Mouse (Mus musculus): ENCODE results near the gene Trak2. TPM values are rescaled to one million over a fixed set of nuclear protein-coding genes. Genes with fewer than 3 reads are reported as not detected.

Trak2 gene
- polyA plus RNA-seq (2015; fragmentation: Nextera tagmentation; extraction: Ambion mirVana) = 14.1 and 16.2 TPM in 2 replicates

DNA sequence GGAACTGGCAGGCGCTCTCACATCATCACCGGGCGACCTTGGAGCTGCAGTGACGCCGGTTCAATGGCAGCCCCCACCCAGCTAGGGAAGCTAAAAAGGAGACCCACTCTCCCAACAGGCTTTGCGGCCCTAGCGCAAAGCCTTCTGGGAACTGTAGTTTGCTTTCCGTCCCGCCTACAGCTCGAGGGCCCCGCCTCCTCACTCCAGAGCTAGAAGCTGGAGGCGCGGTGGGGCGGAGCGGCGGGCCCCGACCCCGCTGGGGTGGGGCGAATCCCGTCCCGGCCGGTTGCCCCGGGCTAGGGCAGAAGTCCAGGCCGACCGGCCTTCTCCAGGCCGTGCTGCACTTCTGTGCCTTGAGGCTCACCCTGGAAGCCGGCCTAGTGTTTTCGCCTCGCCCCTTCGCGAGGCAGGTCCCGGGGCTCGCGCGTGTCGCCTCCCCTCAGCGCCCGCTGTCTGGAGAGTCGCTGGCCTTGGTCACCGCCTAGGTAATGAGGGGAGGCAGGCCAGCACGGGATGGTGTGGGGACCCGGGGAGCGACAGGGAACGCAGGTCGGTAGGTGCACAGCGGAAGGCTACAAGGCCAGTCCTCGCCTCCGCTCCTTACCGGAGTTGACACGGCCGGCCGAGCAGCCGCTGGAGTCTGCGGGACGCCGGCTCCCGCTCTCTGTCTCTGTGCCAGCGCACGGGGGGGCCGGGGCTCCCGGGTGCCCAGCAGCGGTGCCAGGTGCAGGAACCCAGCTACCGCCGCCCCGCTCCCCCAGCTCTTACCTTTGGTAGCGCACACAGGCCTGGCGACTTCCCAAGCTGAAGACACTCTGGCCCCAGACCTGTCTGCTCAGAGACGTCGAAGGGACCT lies at the start of gene Trak2, which contains the start of gene Stradb:
TSS of gene Trak2 (minus strand) at position 65 of the 856 bp plus-strand sequence.
TSS of gene Stradb (plus strand) at position 157 of the 856 bp plus-strand sequence.
- ATAC-seq (replicated peaks; ENCODE audit: low FRiP score, low read depth) (peak; percentile 98), DNase-seq (ENCODE audit: low spot score) (peak; percentile 98)
- peak within 1 kb of the TSS; percentile 94 for H3K4me3 ChIP-seq (replicated peaks; ENCODE audit: low read depth, low read length)
- TF ChIP-seq CTCF (IDR thresholded peaks at IDR 0.05; ENCODE audit: low read depth) = no peak
- H3K9ac ChIP-seq (ENCODE audit: low read depth, low read length) = peak within 1 kb of the TSS; percentile 88
- no peaks in the 10 kb centered on the region for H3K36me3 ChIP-seq (ENCODE audit: insufficient read depth, low read length)
- no peaks in the 10 kb centered on the region for H3K27me3 ChIP-seq (ENCODE audit: insufficient read depth, low read length)
- no peaks in the 10 kb centered on the region for H3K9me3 ChIP-seq (replicated peaks; ENCODE audit: low read length)
- peak within 1 kb of the TSS; percentile 97 for H3K27ac ChIP-seq
- WGBS = under 1% methylated on average over 64 of the region's 69 CpGs
- H3K4me2 ChIP-seq (ENCODE audit: low read length) = peak within 1 kb of the TSS; percentile 80
- H3K4me1 ChIP-seq (replicated peaks; ENCODE audit: insufficient read depth, low read length) = peaks cover 12% of the 10 kb centered on the region

GRCm38 (mm10) chr1:59021556-59021955 lies 48.3 kb upstream of the Trak2 start:
- no peak overlapping the region for H3K4me2 ChIP-seq (ENCODE audit: low read length)
- H3K36me3 ChIP-seq (ENCODE audit: insufficient read depth, low read length) = no peaks in the 10 kb centered on the region
- H3K4me3 ChIP-seq (replicated peaks; ENCODE audit: low read depth, low read length) = no peak overlapping the region
- WGBS = 66% methylated on average over 3 of the region's 3 CpGs
- DNase-seq (ENCODE audit: low spot score) (no peak), ATAC-seq (replicated peaks; ENCODE audit: low FRiP score, low read depth) (no peak)
- TF ChIP-seq CTCF (IDR thresholded peaks at IDR 0.05; ENCODE audit: low read depth) = no peak
- H3K27ac ChIP-seq = no peak overlapping the region
- no peaks in the 10 kb centered on the region for H3K4me1 ChIP-seq (replicated peaks; ENCODE audit: insufficient read depth, low read length)
- no peaks in the 10 kb centered on the region for H3K9me3 ChIP-seq (replicated peaks; ENCODE audit: low read length)
- H3K9ac ChIP-seq (ENCODE audit: low read depth, low read length) = no peak overlapping the region
- H3K27me3 ChIP-seq (ENCODE audit: insufficient read depth, low read length) = no peaks in the 10 kb centered on the region

- H3K9ac ChIP-seq (ENCODE audit: low read depth, low read length) = no peak overlapping the region
- no peaks in the 10 kb centered on the region for H3K27me3 ChIP-seq (ENCODE audit: insufficient read depth, low read length)
- H3K4me2 ChIP-seq (ENCODE audit: low read length) = no peak overlapping the region
- peak; percentile 74 for DNase-seq (ENCODE audit: low spot score)
- no peak overlapping the region for H3K4me3 ChIP-seq (replicated peaks; ENCODE audit: low read depth, low read length)
- H3K4me1 ChIP-seq (replicated peaks; ENCODE audit: insufficient read depth, low read length) = no peaks in the 10 kb centered on the region
- WGBS = 27% methylated on average over 4 of the region's 4 CpGs
- peak; percentile 60 for TF ChIP-seq CTCF (IDR thresholded peaks at IDR 0.05; ENCODE audit: low read depth)
- H3K36me3 ChIP-seq (ENCODE audit: insufficient read depth, low read length) = no peaks in the 10 kb centered on the region
- no peak for ATAC-seq (replicated peaks; ENCODE audit: low FRiP score, low read depth)
- H3K27ac ChIP-seq = no peak overlapping the region
- no peaks in the 10 kb centered on the region for H3K9me3 ChIP-seq (replicated peaks; ENCODE audit: low read length)
These were observed 36.0 kb upstream of the Trak2 start for GRCm38 (mm10) chr1:59009250-59009649.

DNA sequence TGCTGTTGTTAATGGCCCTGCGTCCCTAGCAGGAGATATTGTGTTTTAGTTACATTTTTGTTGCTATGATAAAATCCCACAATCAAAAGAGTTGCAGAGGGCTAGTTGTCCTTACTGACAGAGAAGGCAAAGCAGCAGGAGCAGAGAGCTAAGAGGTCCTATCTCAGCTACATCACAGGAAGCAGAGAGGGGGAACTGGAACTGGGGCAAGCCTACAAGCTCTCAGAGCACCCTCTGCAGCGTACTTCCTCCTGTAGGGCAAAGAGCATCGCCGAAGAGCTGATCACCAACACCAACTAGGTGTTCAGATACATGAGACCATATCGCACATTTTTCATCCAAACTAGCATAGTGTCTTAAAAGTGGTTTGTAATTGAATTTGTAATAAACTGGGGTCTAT lies 22.1 kb upstream of the Trak2 start:
- Histone ChIP-seq H3K9ac (ENCODE audit: low read depth, low read length) (no peak overlapping the region), H3K27ac (no peak overlapping the region), H3K27me3 (ENCODE audit: insufficient read depth, low read length) (no peaks in the 10 kb centered on the region), H3K36me3 (ENCODE audit: insufficient read depth, low read length) (peaks cover 18% of the 10 kb centered on the region), H3K4me1 (replicated peaks; ENCODE audit: insufficient read depth, low read length) (no peaks in the 10 kb centered on the region), H3K4me3 (replicated peaks; ENCODE audit: low read depth, low read length) (no peak overlapping the region), H3K4me2 (ENCODE audit: low read length) (no peak overlapping the region), H3K9me3 (replicated peaks; ENCODE audit: low read length) (no peaks in the 10 kb centered on the region)
- no peak for TF ChIP-seq CTCF (IDR thresholded peaks at IDR 0.05; ENCODE audit: low read depth)
- WGBS = 87% methylated on average over 5 of the region's 5 CpGs
- DNase-seq (ENCODE audit: low spot score) (no peak), ATAC-seq (replicated peaks; ENCODE audit: low FRiP score, low read depth) (no peak)

- DNase-seq (ENCODE audit: low spot score) = peak; percentile 59
- Histone ChIP-seq H3K4me1 (replicated peaks; ENCODE audit: insufficient read depth, low read length) (no peaks in the 10 kb centered on the region), H3K27ac (no peak overlapping the region), H3K27me3 (ENCODE audit: insufficient read depth, low read length) (no peaks in the 10 kb centered on the region), H3K4me2 (ENCODE audit: low read length) (no peak overlapping the region), H3K4me3 (replicated peaks; ENCODE audit: low read depth, low read length) (no peak overlapping the region), H3K36me3 (ENCODE audit: insufficient read depth, low read length) (peaks cover 22% of the 10 kb centered on the region), H3K9ac (ENCODE audit: low read depth, low read length) (no peak overlapping the region), H3K9me3 (replicated peaks; ENCODE audit: low read length) (no peaks in the 10 kb centered on the region)
- no peak for ATAC-seq (replicated peaks; ENCODE audit: low FRiP score, low read depth)
- TF ChIP-seq CTCF (IDR thresholded peaks at IDR 0.05; ENCODE audit: low read depth) = peak; percentile 58
- WGBS = 25% methylated on average over 1 of the region's 1 CpGs
These were observed 20.5 kb upstream of the Trak2 start for GRCm38 (mm10) chr1:58993723-58994122.

- Histone ChIP-seq H3K4me1 (replicated peaks; ENCODE audit: insufficient read depth, low read length) (no peaks in the 10 kb centered on the region), H3K4me3 (replicated peaks; ENCODE audit: low read depth, low read length) (no peak overlapping the region), H3K36me3 (ENCODE audit: insufficient read depth, low read length) (peaks cover 27% of the 10 kb centered on the region), H3K27me3 (ENCODE audit: insufficient read depth, low read length) (no peaks in the 10 kb centered on the region), H3K4me2 (ENCODE audit: low read length) (no peak overlapping the region), H3K27ac (no peak overlapping the region), H3K9me3 (replicated peaks; ENCODE audit: low read length) (no peaks in the 10 kb centered on the region), H3K9ac (ENCODE audit: low read depth, low read length) (no peak overlapping the region)
- no peak for TF ChIP-seq CTCF (IDR thresholded peaks at IDR 0.05; ENCODE audit: low read depth)
- ATAC-seq (replicated peaks; ENCODE audit: low FRiP score, low read depth) = no peak
- DNase-seq (ENCODE audit: low spot score) = no peak
- 83% methylated on average over 7 of the region's 7 CpGs for WGBS
These were observed 19.9 kb upstream of the Trak2 start for GRCm38 (mm10) chr1:58993144-58993543.

All from kidney, postnatal 0 days (tissue).